Mouse (Mus musculus): ENCODE data around the gene Mmd.

GRCm38 (mm10) chr11:90264180-90264579 is 14.9 kb downstream of the Mmd start:
- TF ChIP-seq CTCF (IDR thresholded peaks at IDR 0.05; ENCODE audit: insufficient read depth, low read length) (no peak), POLR2A (IDR thresholded peaks at IDR 0.05; ENCODE audit: borderline replicate concordance, extremely low read depth, low read depth, low read length) (no peak)

All from lung, adult 2 months (tissue).